Mouse (Mus musculus) embryonic fibroblast, embryonic 13.5 days (primary cell): ENCODE measurements around the gene Enpp7. TPM values are rescaled to one million over a fixed set of nuclear protein-coding genes. Genes with fewer than 3 reads are reported as not detected.

Source experiments
- H3K27ac ChIP-seq: 2 replicates; pipeline ENCODE4 v1.5.1; 2012; ENCODE audit warnings: low read length, control low read depth, inconsistent platforms; ENCODE audit not compliant: insufficient read depth
- H3K4me1 ChIP-seq: 2 replicates; pipeline ENCODE4 v1.6.1; 2011; ENCODE audit warnings: low read length; ENCODE audit not compliant: control insufficient read depth, insufficient read depth
- H3K4me3 ChIP-seq: 2 replicates; pipeline ENCODE4 v1.5.1; 2011; ENCODE audit warnings: mild to moderate bottlenecking, control low read depth, low read length; ENCODE audit not compliant: insufficient read depth
- CTCF ChIP-seq: IDR thresholded peaks from 2 replicates; pipeline ENCODE4 v1.5.1; 2011; ENCODE audit warnings: mild to moderate bottlenecking, control low read depth, low read length, moderate library complexity, borderline replicate concordance; ENCODE audit not compliant: insufficient read depth
- POLR2A ChIP-seq: IDR thresholded peaks from 2 replicates; pipeline ENCODE4 v1.6.1; 2011; ENCODE audit warnings: low read depth, mild to moderate bottlenecking, control low read depth, low read length, moderate library complexity
- polyA plus RNA-seq: library from polyadenylated mRNA; stranded (reverse); fragments of >200 nt; gene quantifications from 2 replicates; pipeline ENCODE4 v1.2.4, GENCODE M21; 2011; ENCODE audit warnings: low read depth; ENCODE audit not compliant: missing spikeins, insufficient read length

Gene Enpp7
- polyA plus RNA-seq, 1 experiment: not detected

- Histone ChIP-seq H3K27ac (no peak overlapping the region), H3K4me1 (peaks cover 3% of the 10 kb centered on the region; the same call in 1 of the 2 replicates), H3K4me3 (peak overlapping the region; percentile 73)
- TF ChIP-seq CTCF (no peak), POLR2A (no peak)
Observed at GRCm38 (mm10) chr11:119039732-119040512, 51.9 kb downstream of the Enpp7 start.

GRCm38 (mm10) chr11:119040600-119041324 lies 52.8 kb downstream of the Enpp7 start, which contains the start of gene Cbx8:
Cbx8 (minus strand) TSS chr11:119040969.
- H3K4me3 ChIP-seq: peak within 1 kb of the TSS; percentile 73
- peak within 1 kb of the TSS; percentile 44; the same call in 1 of the 2 replicates for H3K27ac ChIP-seq
- TF ChIP-seq CTCF (no peak), POLR2A (peak; percentile 94)
- peaks cover 3% of the 10 kb centered on the region; the same call in 1 of the 2 replicates for H3K4me1 ChIP-seq

- Histone ChIP-seq H3K4me1 (peaks cover 3% of the 10 kb centered on the region; the same call in 1 of the 2 replicates), H3K27ac (no peak overlapping the region), H3K4me3 (peak overlapping the region; percentile 49)
- TF ChIP-seq POLR2A: no peak
- TF ChIP-seq CTCF: no peak
Observed at GRCm38 (mm10) chr11:119041325-119041716, 53.3 kb downstream of the Enpp7 start.

GRCm38 (mm10) chr11:119041750-119042465 lies 53.9 kb downstream of the Enpp7 start:
- Histone ChIP-seq H3K4me3 (peak overlapping the region; percentile 49), H3K4me1 (peaks cover 3% of the 10 kb centered on the region; the same call in 1 of the 2 replicates), H3K27ac (no peak overlapping the region)
- TF ChIP-seq CTCF (no peak), POLR2A (no peak)

Other genes with a start within 250 kb of the Enpp7 start
- gene Rbfox3, start 76.6 kb upstream of the Enpp7 start, polyA plus RNA-seq: not detected in 2 replicates
- gene Cbx2, start 34.8 kb downstream of the Enpp7 start, polyA plus RNA-seq: 4.7 and 6.9 TPM in 2 replicates
- gene Cbx8, start 52.8 kb downstream of the Enpp7 start, polyA plus RNA-seq: 3.9 and 4.2 TPM in 2 replicates
- gene Cbx4, start 98.0 kb downstream of the Enpp7 start, polyA plus RNA-seq: 11.2 and 11.8 TPM in 2 replicates
- 10.6 TPM in 2 replicates for gene Tbc1d16, start 240.3 kb downstream of the Enpp7 start, polyA plus RNA-seq
- gene Ccdc40, start 240.4 kb downstream of the Enpp7 start, polyA plus RNA-seq: 0.60 and 0.81 TPM in 2 replicates